Comparison of ENCODE assay signal across 40 mouse cellular contexts in the genomic region with DNA sequence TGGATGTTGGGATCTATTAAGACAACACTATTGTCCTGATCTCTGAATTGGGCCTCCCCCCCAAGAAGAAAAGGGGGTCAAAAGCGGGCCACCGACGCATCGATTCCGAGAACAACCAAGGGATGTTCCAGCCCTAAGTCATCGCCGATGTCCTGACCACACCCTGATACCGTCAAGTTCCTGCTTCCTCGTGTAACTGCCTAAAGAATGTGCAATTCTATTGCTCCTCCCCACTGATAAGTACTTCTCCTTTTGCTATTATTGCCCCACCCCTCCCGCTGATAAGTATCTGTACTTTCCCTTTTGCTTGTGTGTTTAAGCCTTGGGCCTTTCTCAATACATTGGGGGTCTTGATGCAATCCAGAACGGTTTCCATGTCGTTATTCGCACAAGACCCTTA. TPM values are rescaled to one million over a fixed set of nuclear protein-coding genes. Genes with fewer than 3 reads are reported as not detected.
"Had no signal": no experiment of that assay in that cellular context is flagged by ENCODE, and none has a peak within 500 bp of the region (broad histone marks: within the 10 kb centered on the region; RNA-seq: fewer than 3 reads in every experiment).

No protein-coding gene starts in this region.

RNA-seq across cellular contexts. Expression of gene Aspa, which starts 8.3 kb away (rescaled TPM):
- total RNA-seq: megakaryocyte progenitor cell, adult 5-6 weeks had no signal
- polyA plus RNA-seq: limb, embryonic 10.5 days; limb, embryonic 11.5 days; midbrain, embryonic 10.5 days; midbrain, embryonic 11.5 days; neural tube, embryonic 11.5 days had no signal

RNA-seq across cellular contexts. Expression of gene Gm49340, which starts 8.5 kb away (rescaled TPM):
- total RNA-seq: left cerebral cortex, postnatal 10 days; left cerebral cortex, postnatal 14 days; left cerebral cortex, postnatal 25 days; left cerebral cortex, postnatal 36 days; left cerebral cortex, postnatal 4 days; megakaryocyte progenitor cell, adult 5-6 weeks; megakaryocyte, adult 5-6 weeks; megakaryocyte-erythroid progenitor cell, adult 5-6 weeks; midbrain, postnatal 0 days; monocyte, adult 5-6 weeks had no signal
- polyA plus RNA-seq: limb, embryonic 10.5 days; limb, embryonic 11.5 days; limb, embryonic 12.5 days; limb, embryonic 13.5 days; limb, embryonic 14.5 days; limb, embryonic 15.5 days; liver, embryonic 11.5 days; liver, embryonic 12.5 days; liver, embryonic 13.5 days; liver, embryonic 16.5 days; lung, adult 2 months; lung, embryonic 14.5 days; lung, embryonic 16.5 days; lung, postnatal 0 days; macrophage; midbrain, embryonic 10.5 days; midbrain, embryonic 11.5 days; midbrain, embryonic 12.5 days; midbrain, embryonic 13.5 days; midbrain, embryonic 14.5 days; midbrain, embryonic 15.5 days; midbrain, embryonic 16.5 days; midbrain, postnatal 0 days; myocyte; neural tube, embryonic 11.5 days; neural tube, embryonic 12.5 days had no signal

RNA-seq across cellular contexts. Expression of gene Spata22, which starts 8.5 kb away (rescaled TPM):
- total RNA-seq: left cerebral cortex, postnatal 14 days; left cerebral cortex, postnatal 25 days; left cerebral cortex, postnatal 36 days; megakaryocyte progenitor cell, adult 5-6 weeks; megakaryocyte, adult 5-6 weeks; megakaryocyte-erythroid progenitor cell, adult 5-6 weeks; midbrain, postnatal 0 days; monocyte, adult 5-6 weeks had no signal
- polyA plus RNA-seq: limb, embryonic 10.5 days; limb, embryonic 11.5 days; limb, embryonic 12.5 days; limb, embryonic 13.5 days; limb, embryonic 14.5 days; limb, embryonic 15.5 days; liver, embryonic 11.5 days; lung, adult 2 months; lung, embryonic 14.5 days; lung, embryonic 15.5 days; lung, embryonic 16.5 days; lung, postnatal 0 days; macrophage; midbrain, embryonic 10.5 days; midbrain, embryonic 11.5 days; midbrain, embryonic 12.5 days; midbrain, embryonic 13.5 days; midbrain, embryonic 14.5 days; myocyte; neural tube, embryonic 11.5 days; neural tube, embryonic 12.5 days had no signal

RNA-seq across cellular contexts. Expression of gene Olfr20, which starts 29.5 kb away (rescaled TPM):
- total RNA-seq: left cerebral cortex, postnatal 10 days; left cerebral cortex, postnatal 14 days; left cerebral cortex, postnatal 25 days; left cerebral cortex, postnatal 36 days; left cerebral cortex, postnatal 4 days; liver, adult 2 months; megakaryocyte progenitor cell, adult 5-6 weeks; megakaryocyte, adult 5-6 weeks; megakaryocyte-erythroid progenitor cell, adult 5-6 weeks; midbrain, postnatal 0 days; monocyte, adult 5-6 weeks had no signal
- polyA plus RNA-seq: limb, embryonic 10.5 days; limb, embryonic 11.5 days; limb, embryonic 12.5 days; limb, embryonic 13.5 days; limb, embryonic 14.5 days; limb, embryonic 15.5 days; liver, embryonic 12.5 days; liver, embryonic 13.5 days; liver, embryonic 15.5 days; liver, postnatal 0 days; lung, adult 2 months; lung, embryonic 14.5 days; lung, embryonic 15.5 days; lung, embryonic 16.5 days; lung, postnatal 0 days; macrophage; midbrain, embryonic 10.5 days; midbrain, embryonic 11.5 days; midbrain, embryonic 12.5 days; midbrain, embryonic 13.5 days; midbrain, embryonic 14.5 days; midbrain, embryonic 15.5 days; midbrain, embryonic 16.5 days; midbrain, postnatal 0 days; myocyte; neural tube, embryonic 11.5 days; neural tube, embryonic 12.5 days had no signal

RNA-seq across cellular contexts. Expression of gene Olfr376, which starts 50.0 kb away (rescaled TPM):
- total RNA-seq: left cerebral cortex, postnatal 10 days; left cerebral cortex, postnatal 14 days; left cerebral cortex, postnatal 25 days; left cerebral cortex, postnatal 36 days; left cerebral cortex, postnatal 4 days; liver, adult 2 months; megakaryocyte progenitor cell, adult 5-6 weeks; megakaryocyte, adult 5-6 weeks; megakaryocyte-erythroid progenitor cell, adult 5-6 weeks; midbrain, postnatal 0 days; monocyte, adult 5-6 weeks had no signal
- polyA plus RNA-seq: limb, embryonic 10.5 days; limb, embryonic 11.5 days; limb, embryonic 12.5 days; limb, embryonic 13.5 days; limb, embryonic 14.5 days; limb, embryonic 15.5 days; liver, adult 2 months; liver, embryonic 11.5 days; liver, embryonic 12.5 days; liver, embryonic 13.5 days; liver, embryonic 14.5 days; liver, embryonic 15.5 days; liver, embryonic 16.5 days; liver, postnatal 0 days; lung, adult 2 months; lung, embryonic 14.5 days; lung, embryonic 15.5 days; lung, embryonic 16.5 days; lung, postnatal 0 days; macrophage; midbrain, embryonic 10.5 days; midbrain, embryonic 11.5 days; midbrain, embryonic 12.5 days; midbrain, embryonic 13.5 days; midbrain, embryonic 14.5 days; midbrain, embryonic 15.5 days; midbrain, embryonic 16.5 days; midbrain, postnatal 0 days; myocyte; neural tube, embryonic 11.5 days; neural tube, embryonic 12.5 days had no signal
